Mouse (Mus musculus) cortical plate, adult 2 months (tissue): ENCODE results near the gene Cdc42se2.

Experiments
- CTCF ChIP-seq: fragments of 200-500 bp; IDR thresholded peaks from 2 replicates; pipeline ENCODE4 v1.5.1; 2011; ENCODE audit warnings: mild to moderate bottlenecking, control low read depth, low read length; ENCODE audit not compliant: insufficient read depth; ENCODE audit errors: extremely low read depth
- POLR2A ChIP-seq: fragments of 200-500 bp; IDR thresholded peaks from 2 replicates; pipeline ENCODE4 v1.6.1; 2011; ENCODE audit warnings: mild to moderate bottlenecking, low read length, control low read depth; ENCODE audit not compliant: insufficient read depth; ENCODE audit errors: extremely low read depth

DNA sequence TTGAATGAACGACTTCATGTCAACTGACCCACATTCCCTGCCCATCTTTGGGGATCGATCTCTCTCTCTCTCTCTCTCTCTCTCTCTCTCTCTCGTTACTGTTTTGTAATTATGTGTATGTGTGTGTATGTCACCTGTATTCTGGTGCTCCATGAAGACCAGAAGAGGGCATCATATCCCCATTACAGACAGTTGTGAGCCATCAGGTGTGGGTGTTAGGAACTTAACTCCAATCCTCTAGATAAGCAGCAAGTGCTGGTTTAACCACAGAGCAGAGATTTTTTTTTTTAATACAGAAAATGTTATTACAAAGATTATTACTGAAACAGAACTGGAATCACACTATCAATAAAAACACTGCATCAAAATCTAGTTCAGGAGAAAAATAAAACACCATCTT lies 1.9 kb downstream of the Cdc42se2 start:
- no peak for TF ChIP-seq CTCF
- no peak for TF ChIP-seq POLR2A
